Mouse (Mus musculus) liver, postnatal 0 days (tissue): ENCODE measurements at regions not wholly inside any gene's neighbourhood (a gene's known extent, or its start where the extent isn't known, plus 50 kb on each side); places are given as distances from the start of the nearest gene placed in this dataset.

Source experiments
- CTCF ChIP-seq: sonication (generic); IDR thresholded peaks from 2 replicates; pipeline ENCODE4 v1.5.1; 2016; ENCODE audit warnings: antibody characterized with exemption, low read depth
- EP300 ChIP-seq: IDR thresholded peaks from 2 replicates; pipeline ENCODE4 v1.6.1; 2016; ENCODE audit warnings: antibody characterized with exemption, low read depth, mild to moderate bottlenecking

DNA sequence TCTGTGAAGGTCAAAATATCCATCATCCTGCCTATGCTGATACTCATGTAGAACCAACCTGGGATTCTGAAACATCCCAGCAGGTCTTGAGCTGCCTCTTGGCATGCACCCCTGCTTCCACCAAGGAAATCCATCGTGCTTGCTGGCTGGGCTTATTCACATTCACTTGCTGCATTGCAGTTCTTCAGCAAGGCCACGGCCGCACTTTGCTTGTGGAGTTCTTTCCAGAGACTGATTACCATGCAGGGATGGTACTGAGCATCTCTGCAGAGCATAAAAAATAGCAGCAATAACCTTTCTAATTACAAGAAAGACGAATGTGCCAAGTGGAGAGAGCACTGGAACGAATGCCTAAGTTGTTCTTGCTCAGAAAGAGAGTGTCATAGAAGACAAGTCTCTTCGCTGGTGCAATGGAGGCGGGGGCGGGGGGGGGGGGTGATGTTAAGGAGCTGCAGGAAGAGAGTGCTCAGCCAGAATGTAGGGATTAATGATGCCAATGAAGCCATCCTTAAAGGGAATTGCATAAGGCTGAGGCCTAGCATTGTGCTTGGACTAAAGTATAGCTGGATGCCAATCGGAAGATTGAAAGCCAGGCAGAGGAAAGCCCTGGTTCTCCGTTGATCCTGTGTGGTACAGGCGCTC is 205.9 kb downstream of the AI593442 start:
- TF ChIP-seq CTCF (no peak), EP300 (no peak)
